Mouse (Mus musculus) mature B cell (primary cell): Measurements from ENCODE around the gene Tspo.

ENCODE experiments used
- in situ Hi-C: fragments of 300-500 bp; cut with MboI; formaldehyde crosslinking; loops from 2 replicates; pipeline ENCODE4 v1.14.3; 2019

The Tspo gene

DNA sequence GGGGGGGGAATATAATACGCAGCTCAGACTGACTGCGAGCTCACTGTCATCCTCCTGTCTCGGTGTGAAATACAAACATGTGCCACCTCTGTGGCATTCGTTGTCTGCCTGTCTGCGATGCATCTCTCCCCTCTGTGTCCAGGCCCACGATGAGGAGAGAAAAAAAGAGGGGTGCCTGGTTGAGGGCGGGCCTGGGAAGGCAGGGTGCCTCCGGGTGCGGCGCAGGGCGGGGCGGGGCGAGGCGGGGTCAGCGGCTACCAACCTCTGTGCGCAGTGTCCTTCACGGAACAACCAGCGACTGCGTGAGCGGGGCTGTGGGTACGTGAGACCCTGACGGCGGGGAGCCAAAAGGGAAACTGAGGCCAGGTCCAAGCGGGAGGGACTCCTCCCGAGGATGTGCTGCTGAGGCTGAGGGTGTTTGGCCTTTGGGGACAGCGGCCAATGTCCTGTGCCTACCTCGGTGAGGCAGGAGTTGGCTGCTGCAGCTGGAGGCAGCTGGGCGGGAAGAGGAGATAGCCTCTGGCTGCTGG lies at the start of gene Tspo, which contains the start of gene Mcat:
TSS of gene Tspo (plus strand) at position 266 of the 530 bp plus-strand sequence.
TSS of gene Mcat (minus strand) at position 461 of the 530 bp plus-strand sequence.
- in situ Hi-C loops = no loop called here

DNA sequence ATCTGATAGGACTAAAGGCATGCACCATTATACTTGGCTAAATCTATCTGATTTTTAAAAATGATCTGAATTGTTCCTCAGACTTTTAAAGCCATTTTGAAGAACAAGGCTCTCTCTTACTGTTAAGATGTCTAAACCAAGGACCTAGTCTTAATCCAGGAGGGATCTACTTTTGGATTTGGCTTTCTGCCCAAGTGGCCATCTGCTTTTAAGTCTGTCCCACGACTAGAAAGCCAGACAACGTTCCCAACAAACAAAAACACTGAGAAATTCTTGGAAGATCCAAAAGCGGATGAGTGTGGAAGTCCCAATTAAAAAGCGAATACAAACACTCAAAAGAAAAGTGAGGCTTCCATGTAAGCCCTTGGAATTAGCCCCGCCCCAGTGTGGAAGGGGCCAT lies 48.4 kb upstream of the Tspo start:
- in situ Hi-C loops = no loop called here

DNA sequence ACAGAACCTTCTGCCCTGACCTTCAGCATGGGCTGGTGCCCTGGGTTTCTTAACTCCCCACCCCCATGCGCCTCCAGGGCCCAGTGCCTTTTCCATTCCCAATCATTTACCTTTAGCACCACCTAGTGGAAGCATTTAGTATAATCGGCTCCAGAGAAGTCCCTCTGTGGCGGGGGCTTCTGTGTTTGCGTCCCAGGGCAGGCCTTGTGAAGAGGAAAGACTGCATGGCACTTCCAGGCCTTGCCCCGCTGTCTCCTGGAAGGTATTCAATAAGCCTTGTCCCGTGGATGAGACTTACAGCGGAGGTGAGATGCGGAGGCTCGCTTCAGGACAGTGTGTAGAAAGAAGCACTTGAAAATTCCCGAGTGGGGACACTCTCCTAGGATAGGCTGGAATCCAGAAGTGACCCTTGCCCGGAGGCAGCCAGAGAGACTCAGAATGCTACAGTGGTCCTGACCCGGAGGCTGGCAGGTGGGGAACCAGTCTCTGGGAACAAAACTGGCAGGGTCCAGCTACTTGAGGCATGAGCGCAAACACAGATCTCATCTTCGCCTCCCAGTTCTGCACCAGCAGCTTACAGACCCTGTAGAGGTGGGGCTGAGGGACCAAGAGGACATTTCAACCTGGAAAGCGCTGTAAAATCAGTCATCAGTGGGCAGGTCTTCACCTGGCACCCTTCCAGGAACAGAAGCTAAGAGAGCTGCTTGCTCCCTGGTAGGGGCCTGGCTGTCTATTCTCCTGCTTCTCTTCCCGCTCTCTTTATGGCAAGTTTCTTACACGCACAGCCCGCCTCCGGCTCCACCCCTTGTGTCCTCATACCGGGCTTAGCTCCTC lies 45.0 kb upstream of the Tspo start:
- in situ Hi-C loops = no loop called here

DNA sequence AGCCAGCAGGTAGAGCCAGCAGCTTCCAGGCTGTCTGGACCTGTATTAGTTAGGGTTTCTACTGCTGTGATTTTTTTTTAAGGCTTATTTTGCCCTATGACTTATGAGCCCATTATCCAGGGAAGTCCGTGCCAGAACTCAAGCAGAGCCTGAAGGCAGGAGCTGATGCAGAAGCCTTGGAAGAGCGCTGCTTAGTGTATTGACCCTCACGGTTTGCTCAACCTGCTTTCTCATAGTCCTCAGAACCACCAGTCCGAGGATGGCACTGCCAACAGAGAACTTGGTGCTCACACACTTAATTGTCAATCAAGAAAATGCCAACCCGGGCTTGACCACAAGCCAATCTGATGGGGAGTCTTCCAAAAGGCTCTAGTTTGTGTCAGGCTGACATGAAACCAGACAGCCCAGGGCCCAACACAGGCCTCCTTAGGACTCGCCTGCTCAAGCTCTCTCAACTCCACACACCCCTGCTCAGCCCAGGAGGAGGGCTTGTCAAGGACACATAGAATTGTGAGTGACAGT lies 42.5 kb upstream of the Tspo start:
- in situ Hi-C loops = no loop called here

DNA sequence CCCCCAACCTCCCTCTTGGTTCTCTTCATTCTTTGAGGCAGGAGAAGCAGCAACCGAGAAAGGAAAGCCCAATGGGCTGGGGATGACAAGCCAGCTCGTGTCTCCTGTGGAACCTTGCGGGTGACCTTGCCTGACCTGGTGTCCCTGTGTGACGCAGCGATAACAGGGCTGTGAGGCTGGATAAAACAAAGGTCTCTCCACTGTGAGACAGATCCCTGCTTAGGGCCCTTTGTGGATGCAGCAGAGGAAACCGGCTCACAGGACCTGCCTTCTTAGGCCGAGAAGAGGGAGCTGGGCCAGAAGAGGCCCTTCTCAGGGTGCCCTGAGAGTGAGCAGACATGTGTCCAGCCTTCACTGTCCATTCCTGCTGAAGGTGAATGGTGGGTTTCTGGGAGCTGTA lies 40.2 kb upstream of the Tspo start:
- in situ Hi-C loops = no loop called here

DNA sequence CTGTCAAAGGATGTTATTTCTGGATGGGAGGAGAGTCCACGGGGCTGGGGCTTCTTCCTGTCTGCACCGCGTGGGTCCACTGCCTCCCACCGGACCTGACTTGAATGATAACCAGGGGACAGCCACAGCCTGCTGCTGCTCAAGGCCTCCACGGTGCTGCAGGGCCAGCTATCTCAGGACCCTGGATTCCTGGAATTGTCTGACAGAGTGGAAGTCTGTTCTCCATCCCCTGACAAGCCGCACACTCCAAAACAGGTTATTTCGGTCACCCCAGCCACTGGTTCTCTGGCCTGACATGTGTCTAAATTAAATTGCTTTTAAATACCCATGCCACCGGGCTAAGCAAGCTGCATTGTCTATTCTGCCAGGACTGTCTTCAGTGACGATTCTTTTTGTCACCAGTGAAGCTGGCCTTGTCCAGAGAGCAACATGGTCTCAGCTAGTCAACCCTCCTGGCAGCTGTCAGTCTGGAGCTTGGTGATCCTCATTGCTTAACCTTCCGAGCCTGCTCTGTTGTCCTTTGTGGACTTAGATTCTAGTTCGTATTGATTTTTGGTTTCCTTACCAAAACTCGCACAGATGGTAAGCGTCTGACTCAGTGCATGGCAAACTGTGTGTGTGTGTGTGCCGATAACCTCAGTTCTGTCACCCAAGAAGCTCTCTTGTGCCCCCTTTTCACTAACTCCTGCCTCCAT lies 39.6 kb upstream of the Tspo start:
- in situ Hi-C loops = no loop called here

DNA sequence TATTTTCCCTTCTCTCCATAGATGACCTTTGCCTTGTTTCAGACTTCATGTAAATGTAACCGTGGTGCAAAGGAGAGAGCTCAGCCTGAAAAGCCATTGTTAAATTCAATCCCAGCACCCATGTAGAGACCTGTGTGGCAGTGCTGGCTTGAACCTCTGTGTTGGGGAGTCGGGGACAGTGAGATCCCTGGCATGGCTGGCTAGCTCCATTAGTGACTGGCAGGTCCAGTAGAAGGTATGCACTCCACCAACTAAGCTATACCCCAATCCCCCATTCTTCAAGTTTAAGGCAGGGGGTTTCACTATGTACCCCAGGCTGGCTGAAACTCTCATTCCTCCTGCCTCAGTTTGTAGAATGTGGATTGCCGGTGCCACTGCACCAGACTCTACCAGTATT lies 39.1 kb upstream of the Tspo start:
- in situ Hi-C loops = no loop called here

DNA sequence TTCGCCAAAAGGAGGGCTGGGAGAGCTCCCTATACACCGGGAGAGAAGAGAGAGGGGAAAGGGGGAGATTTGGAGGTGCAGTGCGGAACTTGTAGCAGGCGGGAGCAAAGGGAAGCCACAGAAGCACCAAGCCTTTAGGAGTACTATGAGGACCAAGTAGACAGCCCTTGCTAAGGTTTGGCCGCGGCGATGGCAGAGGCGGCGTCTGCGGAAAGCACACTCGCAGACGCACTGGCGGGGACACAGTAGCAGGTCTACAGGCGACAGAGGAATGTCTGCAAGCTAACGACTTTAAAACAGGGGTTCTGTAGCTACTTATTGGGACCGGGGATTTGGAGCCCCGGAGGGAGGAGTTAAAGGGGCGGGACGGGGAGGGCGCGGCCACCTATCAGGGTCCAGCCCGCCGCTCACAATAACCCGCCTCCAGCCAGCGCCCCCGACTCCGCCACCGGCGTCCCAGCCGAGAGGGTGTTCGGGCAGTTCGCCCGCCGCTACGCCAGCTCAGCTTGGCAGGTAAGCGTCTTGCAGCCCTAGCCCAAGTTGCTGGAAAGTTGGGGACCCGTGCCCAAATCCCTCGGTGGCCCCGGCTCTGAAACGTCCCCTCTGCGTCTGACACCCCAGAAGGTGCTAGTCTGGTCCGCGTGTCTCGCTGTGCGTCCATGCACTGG lies 36.8 kb upstream of the Tspo start, which contains the start of gene Bik:
TSS of gene Bik (plus strand) at position 439 of the 668 bp plus-strand sequence.
- in situ Hi-C loops = no loop called here

DNA sequence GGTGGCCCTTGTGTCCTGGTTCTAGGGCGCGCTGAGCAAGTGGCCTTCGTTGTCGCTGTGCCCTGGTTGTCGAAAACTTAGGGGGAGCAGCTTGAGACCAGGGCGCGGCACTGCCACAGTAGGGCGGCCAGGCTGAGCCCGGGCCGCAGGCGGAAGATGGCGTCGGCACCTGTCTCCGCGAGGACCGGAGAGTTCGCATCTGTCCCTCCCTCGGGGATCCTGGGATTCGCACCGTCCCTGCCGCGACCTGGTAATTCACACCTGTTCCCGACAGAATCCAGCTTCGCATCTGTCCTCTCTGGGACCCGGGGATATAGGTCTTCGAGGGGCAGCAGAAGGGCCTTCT lies 36.3 kb upstream of the Tspo start:
- in situ Hi-C loops = no loop called here

DNA sequence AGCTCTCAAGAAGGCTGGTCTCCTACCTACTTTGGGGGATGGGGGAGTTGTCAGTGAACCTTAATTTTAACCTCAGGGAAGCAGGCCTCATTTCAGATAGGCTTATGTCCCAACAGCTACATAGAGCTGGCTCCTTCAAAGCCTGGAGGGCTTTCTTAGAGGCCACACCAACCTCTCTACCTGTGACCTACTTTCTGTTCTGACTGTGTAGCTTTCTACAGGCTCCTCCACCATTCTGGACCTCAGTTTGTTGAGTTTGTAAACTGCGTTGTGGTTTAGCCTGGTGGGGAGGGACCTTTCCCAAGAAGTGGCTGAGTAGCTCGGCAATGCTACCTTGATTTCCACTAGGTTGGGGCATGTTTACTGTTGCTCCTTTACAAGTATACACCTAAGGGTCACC lies 35.6 kb upstream of the Tspo start:
- in situ Hi-C loops = no loop called here

DNA sequence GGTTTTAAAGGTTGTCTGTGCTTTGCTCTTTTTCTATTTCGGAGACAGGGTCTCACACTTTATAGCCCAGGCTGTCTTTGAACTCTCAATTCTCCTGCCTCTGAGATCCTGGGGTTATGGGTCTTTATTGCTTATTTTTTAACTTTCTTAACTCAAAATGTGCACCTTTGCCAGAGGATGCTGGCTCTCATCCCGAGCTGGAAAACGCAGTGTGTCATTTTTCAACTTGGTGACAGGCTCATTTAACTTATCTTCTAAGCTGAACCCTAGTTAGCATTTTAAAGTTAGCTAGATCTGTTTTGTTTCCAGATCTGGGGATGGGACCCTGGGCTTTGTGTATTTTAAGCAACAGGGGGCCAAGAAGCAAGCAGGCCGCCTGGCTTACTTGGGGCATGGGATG lies 34.5 kb upstream of the Tspo start:
- in situ Hi-C loops = no loop called here

DNA sequence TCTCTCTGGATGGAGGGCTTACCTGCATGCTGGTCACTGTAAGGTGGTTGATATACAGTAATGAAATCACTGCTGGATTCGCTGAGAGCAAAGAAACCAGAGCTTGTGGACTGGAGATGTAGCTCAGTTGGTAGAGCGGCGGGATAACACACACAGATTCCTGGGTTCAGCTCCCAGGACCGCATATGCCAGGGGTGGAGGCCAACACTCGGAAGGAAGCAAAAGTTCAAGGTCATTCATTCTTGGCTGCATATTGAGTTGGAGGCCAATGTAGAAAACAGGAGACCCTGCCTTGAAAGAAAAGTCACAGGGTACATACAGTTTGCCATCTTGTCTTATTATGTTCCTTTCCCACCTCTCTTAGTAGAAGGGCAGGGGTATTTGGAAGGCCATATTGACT lies 33.6 kb upstream of the Tspo start:
- in situ Hi-C loops = no loop called here

DNA sequence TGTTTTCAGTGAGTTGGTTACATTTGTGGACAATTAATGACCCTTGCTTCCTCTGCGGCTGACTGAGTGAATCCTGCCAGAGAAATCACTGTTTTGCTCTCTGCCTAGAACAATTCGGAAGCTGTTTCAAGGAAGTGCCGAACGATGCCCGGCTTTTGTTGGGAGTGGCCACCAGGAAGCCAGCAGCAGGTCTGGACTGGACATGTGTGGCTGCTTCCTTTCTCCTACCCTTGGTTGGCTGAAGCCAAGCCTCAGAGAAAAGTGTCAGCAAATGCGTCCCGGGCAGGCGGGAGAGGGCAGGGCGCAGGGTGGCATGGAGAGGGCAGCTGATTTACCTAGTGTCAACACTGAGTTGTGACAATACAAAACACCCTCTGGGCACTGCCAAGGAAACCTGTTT lies 33.2 kb upstream of the Tspo start:
- in situ Hi-C loops = no loop called here

DNA sequence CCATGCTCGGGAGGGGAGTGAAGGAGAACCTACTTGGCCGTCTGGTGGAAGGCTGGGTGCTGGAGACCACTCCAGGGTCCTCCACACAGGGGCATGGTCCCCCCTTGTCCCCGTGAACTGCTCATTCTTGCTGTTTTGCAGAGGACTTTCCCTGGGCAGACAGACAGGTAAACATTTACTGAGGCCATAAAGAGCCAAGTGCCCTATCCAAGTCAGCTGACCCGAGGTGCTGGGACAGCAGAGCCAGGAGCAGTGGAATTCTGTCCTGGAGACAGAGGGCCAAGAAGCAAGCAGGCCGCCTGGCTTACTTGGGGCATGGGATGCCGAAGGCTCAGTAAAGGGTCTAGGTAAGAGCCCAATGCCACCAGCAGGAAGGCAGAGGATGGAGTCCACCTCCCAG lies 32.7 kb upstream of the Tspo start:
- in situ Hi-C loops = no loop called here

DNA sequence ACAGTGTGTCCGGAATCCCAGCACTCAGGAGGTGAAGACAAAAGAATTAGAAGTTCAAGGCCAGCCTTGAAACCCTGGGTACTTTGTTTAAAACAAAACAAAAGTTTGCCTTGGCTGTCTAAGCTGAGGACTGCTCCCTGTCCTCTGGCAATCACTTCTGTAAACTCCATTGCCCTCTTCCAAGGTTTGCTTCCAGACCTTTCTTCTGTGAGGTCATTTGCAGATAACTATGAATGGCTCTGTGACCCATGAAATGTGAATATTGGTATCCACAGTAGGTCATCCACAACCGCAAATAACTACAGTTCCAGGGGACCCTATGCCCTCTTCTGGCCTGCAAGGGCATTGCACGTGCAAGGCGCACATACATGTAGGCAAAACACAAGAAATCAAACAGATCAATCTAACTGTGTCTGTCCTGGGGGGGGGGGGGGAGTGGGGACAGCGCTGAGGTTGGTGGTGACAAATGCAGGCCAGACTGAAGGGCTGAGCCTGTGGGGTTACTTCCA lies 31.4 kb upstream of the Tspo start:
- in situ Hi-C loops = no loop called here

DNA sequence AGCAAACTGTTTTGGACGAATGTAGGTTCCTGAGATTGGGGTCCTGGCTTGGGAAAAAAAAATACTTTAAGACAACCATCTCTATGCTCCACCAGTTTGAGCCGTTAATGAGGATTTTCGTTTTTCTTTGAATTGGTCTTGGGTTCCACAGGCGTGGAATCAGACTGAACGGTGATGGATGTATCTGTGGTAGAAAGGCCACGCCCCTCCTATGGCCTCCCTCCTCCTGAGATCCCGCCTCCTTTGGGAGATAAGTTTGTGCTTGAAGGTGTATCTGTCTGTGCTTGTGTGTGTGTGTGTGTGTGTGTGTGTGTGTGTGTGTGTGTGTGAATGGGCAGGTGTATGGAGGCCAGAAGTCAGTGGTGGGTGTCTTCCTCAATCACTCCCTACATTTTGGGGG lies 30.8 kb upstream of the Tspo start:
- in situ Hi-C loops = no loop called here

DNA sequence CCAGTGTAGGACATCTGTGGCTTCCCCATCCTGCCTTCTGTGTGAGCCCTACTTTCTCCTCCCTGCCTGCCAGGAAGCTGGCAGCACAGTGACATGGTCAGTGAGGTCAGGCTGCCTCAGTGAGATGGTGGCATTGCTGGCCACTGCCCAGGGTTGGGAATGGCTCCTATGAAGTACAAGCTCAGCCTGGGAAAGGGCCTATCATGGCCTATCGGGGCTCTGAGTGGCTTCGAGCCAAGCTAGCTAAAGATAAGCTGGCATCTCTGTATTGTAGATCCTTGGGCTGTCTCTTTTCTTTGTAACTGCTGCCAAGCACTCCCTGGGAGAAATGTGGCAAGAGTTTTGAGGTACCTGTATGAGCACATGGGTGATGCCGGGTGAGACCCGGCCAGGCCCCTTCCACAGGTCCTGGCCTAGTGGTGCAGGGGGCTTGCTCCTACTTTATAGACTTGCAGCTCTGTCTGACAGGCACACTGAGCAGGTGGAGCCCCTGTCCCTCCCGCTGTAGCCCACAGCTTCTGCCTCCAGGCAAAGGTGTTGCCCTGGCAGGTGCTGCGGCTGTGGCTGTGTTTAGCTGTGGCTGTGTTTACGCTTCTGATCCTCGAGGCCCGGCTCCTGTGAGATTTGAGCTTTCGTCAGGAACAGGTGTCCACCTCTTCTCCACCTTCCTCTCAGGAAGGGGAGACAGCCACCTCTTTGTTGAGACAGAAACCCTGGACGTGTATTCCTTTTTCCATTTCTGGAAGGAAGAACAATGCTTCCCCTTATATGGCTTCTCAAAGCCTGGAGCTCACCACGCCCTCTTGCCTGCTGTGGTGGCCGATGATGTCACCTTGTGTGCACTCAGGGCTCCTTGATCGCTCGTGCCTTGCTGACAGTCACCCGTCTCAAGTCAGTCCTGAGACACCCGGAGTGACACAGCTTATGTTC lies 28.2 kb upstream of the Tspo start:
- in situ Hi-C loops = no loop called here

DNA sequence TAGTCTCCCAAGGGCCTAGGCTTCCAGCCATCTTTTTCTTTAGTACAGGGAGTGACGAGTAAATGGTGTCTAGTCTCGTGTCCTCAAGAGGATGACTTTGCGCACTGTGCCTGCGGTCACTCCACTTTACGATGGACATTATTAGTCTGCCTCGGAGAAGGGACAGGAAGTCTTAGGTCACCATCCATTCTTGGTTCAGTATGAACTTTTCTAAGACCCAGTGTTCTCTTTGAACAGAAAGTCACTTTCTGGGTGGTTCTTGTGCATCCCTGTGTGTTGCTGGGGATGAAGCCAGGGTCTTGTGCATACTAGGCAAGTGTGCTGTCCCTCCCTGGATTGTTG lies 27.5 kb upstream of the Tspo start:
- in situ Hi-C loops = no loop called here

DNA sequence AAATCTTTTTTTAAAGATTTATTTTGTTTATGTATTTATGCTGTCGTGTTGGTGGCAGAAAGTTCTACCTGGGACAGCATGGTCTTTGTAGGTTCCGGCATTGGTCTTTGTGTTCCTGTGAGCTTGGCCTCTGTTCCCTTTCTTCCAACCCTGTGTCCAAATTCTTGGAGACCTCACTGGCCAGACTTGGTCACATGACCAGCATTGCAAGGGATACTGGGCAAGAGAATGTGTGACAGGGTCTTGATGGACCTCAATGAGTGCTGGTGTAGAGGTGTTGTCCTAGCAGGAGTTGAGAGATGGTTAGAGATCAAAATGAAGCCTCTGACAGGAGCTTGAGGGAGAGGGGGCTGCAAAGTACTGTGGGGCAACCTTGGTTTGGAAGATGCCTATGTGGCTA lies 24.5 kb upstream of the Tspo start:
- in situ Hi-C loops = no loop called here

DNA sequence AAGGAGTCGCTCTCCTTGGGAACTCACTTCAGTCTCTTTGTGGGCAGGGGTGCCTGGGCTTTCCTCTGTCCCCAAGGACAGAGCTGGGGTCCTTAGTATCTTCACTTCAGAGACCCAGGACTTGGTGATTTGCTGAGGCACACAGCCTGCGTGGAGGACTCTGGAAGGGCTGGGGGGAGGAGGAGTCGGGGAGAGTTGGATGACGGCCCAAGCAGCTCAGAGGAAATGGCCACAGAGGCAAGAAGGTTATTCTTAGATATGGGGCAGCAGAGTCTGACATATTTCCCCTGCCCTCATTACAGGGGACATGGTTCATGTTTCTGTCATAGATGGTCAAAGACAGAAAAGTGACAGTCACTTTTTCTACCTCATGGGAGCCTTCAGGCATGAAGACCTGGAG lies 23.5 kb upstream of the Tspo start:
- in situ Hi-C loops = no loop called here

DNA sequence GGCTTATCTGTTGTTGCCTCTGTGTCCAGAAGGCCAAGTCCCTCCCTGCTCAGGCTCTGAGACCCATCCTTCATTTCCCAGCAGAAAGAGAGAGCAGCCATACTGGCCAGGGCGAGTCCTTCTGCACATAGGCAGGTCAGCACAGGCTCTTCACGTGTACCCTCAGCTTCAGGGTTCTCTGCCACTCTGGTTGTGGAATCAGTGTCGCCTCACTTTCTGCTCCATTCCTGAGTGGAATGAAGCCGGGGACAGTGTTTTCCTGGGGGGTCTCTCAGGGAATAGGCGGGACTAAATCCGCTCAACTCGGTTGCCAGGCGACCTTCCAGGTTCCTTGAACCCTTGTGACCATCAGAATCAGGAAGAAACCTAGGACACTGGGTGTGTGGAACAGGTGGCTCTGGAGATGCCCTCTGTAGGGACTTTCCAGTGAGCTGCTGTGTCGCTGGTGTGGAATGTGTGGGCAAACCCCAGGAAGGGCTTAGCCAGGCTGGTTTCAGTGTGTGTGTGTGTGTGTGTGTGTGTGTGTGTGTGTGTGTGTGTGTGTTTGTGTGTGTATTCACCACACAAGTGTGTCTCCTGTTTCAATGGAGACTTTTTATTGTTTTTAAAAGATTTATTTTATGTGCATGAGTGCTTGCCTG lies 21.6 kb upstream of the Tspo start:
- in situ Hi-C loops = no loop called here
